Mouse (Mus musculus) cortical plate, adult 2 months (tissue): Measurements from ENCODE around the gene Foxa3.

Experiments used
- CTCF ChIP-seq: fragments of 200-500 bp; IDR thresholded peaks from 2 replicates; pipeline ENCODE4 v1.5.1; 2011; ENCODE audit warnings: mild to moderate bottlenecking, control low read depth, low read length; ENCODE audit not compliant: insufficient read depth; ENCODE audit errors: extremely low read depth
- POLR2A ChIP-seq: fragments of 200-500 bp; IDR thresholded peaks from 2 replicates; pipeline ENCODE4 v1.6.1; 2011; ENCODE audit warnings: mild to moderate bottlenecking, low read length, control low read depth; ENCODE audit not compliant: insufficient read depth; ENCODE audit errors: extremely low read depth

- TF ChIP-seq CTCF (no peak), POLR2A (no peak)
Measured at GRCm38 (mm10) chr7:19046286-19047069, 23.1 kb upstream of the Foxa3 start.
